Mouse (Mus musculus): ENCODE measurements around the gene Ndufb8. TPM values are rescaled to one million over a fixed set of nuclear protein-coding genes. Genes with fewer than 3 reads are reported as not detected.

The Ndufb8 gene
- polyA plus RNA-seq, 1 experiment from 2014 or later: 644 TPM

- Histone ChIP-seq H3K27ac (peak within 1 kb of the TSS; percentile 94), H3K36me3 (peaks cover 38% of the 10 kb centered on the region), H3K9me3 (no peaks in the 10 kb centered on the region), H3K4me3 (peak within 1 kb of the TSS; percentile 82), H3K4me1 (replicated peaks) (peaks cover 16% of the 10 kb centered on the region), H3K27me3 (ENCODE audit: insufficient read depth, poor library complexity, severe bottlenecking) (peaks cover 9% of the 10 kb centered on the region; the same call in 1 of the 2 replicates)
- under 1% methylated on average over 33 of the region's 33 CpGs for WGBS
- peak; percentile 96 for DNase-seq (ENCODE audit: low spot score)
Observed at GRCm38 (mm10) chr19:44562652-44563206, 7.5 kb upstream of the Ndufb8 start, which contains the start of gene Hif1an. TSS of gene Hif1an (plus strand) at chr19:44562850.

- H3K36me3 ChIP-seq: peaks cover 42% of the 10 kb centered on the region
- DNase-seq (ENCODE audit: low spot score): no peak
- H3K27me3 ChIP-seq (ENCODE audit: insufficient read depth, poor library complexity, severe bottlenecking): peaks cover 9% of the 10 kb centered on the region; the same call in 1 of the 2 replicates
- H3K4me1 ChIP-seq (replicated peaks): peaks cover 19% of the 10 kb centered on the region
- H3K27ac ChIP-seq: peak overlapping the region; percentile 96
- 9% methylated on average over 8 of the region's 8 CpGs for WGBS
- no peaks in the 10 kb centered on the region for H3K9me3 ChIP-seq
- peak overlapping the region; percentile 94 for H3K4me3 ChIP-seq
Observed at GRCm38 (mm10) chr19:44554490-44554860, 765 bp downstream of the Ndufb8 start.

- Histone ChIP-seq H3K4me1 (replicated peaks) (peaks cover 19% of the 10 kb centered on the region), H3K9me3 (no peaks in the 10 kb centered on the region), H3K27ac (no peak overlapping the region), H3K4me3 (no peak overlapping the region), H3K27me3 (ENCODE audit: insufficient read depth, poor library complexity, severe bottlenecking) (peaks cover 6% of the 10 kb centered on the region; the same call in 1 of the 2 replicates), H3K36me3 (peaks cover 53% of the 10 kb centered on the region)
- WGBS: 92% methylated on average over 4 of the region's 4 CpGs
- no peak for DNase-seq (ENCODE audit: low spot score)
Observed at GRCm38 (mm10) chr19:44553286-44553685, 2.0 kb downstream of the Ndufb8 start.

GRCm38 (mm10) chr19:44552731-44553130 lies 2.5 kb downstream of the Ndufb8 start, which contains the start of gene Gm20538:
TSS of gene Gm20538 (minus strand) at chr19:44552831.
- Histone ChIP-seq H3K9me3 (no peaks in the 10 kb centered on the region), H3K4me1 (replicated peaks) (peaks cover 19% of the 10 kb centered on the region), H3K36me3 (peaks cover 59% of the 10 kb centered on the region), H3K27me3 (ENCODE audit: insufficient read depth, poor library complexity, severe bottlenecking) (peaks cover 3% of the 10 kb centered on the region; the same call in 1 of the 2 replicates), H3K4me3 (no peak within 1 kb of the TSS), H3K27ac (no peak within 1 kb of the TSS)
- DNase-seq (ENCODE audit: low spot score): no peak
- 97% methylated on average over 4 of the region's 4 CpGs for WGBS

GRCm38 (mm10) chr19:44545321-44546041 lies 9.8 kb downstream of the Ndufb8 start, which contains the start of gene Sec31b:
TSS of gene Sec31b (minus strand) at chr19:44545864.
- Histone ChIP-seq H3K27ac (peak within 1 kb of the TSS; percentile 78), H3K4me3 (peak within 1 kb of the TSS; percentile 72), H3K9me3 (peaks cover 12% of the 10 kb centered on the region), H3K36me3 (peaks cover 29% of the 10 kb centered on the region), H3K4me1 (replicated peaks) (peaks cover 8% of the 10 kb centered on the region), H3K27me3 (ENCODE audit: insufficient read depth, poor library complexity, severe bottlenecking) (peaks cover 25% of the 10 kb centered on the region)
- WGBS: under 1% methylated on average over 47 of the region's 47 CpGs
- peak; percentile 76 for DNase-seq (ENCODE audit: low spot score)

- peak overlapping the region; percentile 72 for H3K4me3 ChIP-seq
Observed at GRCm38 (mm10) chr19:44544775-44545174, 10.5 kb downstream of the Ndufb8 start.

GRCm38 (mm10) chr19:44544372-44544771 lies 10.9 kb downstream of the Ndufb8 start:
- H3K4me3 ChIP-seq: no peak overlapping the region
- DNase-seq (ENCODE audit: low spot score): no peak
- H3K9me3 ChIP-seq: peaks cover 21% of the 10 kb centered on the region
- H3K4me1 ChIP-seq (replicated peaks): peaks cover 8% of the 10 kb centered on the region
- H3K27me3 ChIP-seq (ENCODE audit: insufficient read depth, poor library complexity, severe bottlenecking): peaks cover 25% of the 10 kb centered on the region
- H3K27ac ChIP-seq: no peak overlapping the region
- WGBS: 50% methylated on average over 10 of the region's 10 CpGs
- H3K36me3 ChIP-seq: peaks cover 18% of the 10 kb centered on the region

More at GRCm38 (mm10) chr19:44544775-44545174, 10.5 kb downstream of the Ndufb8 start:
- DNase-seq (ENCODE audit: low spot score): peak; percentile 78
- Histone ChIP-seq H3K36me3 (peaks cover 22% of the 10 kb centered on the region), H3K27me3 (ENCODE audit: insufficient read depth, poor library complexity, severe bottlenecking) (peaks cover 25% of the 10 kb centered on the region), H3K9me3 (peaks cover 19% of the 10 kb centered on the region), H3K4me1 (replicated peaks) (peaks cover 8% of the 10 kb centered on the region), H3K27ac (no peak overlapping the region)
- 5% methylated on average over 13 of the region's 13 CpGs for WGBS

- Histone ChIP-seq H3K27me3 (ENCODE audit: insufficient read depth, poor library complexity, severe bottlenecking) (peaks cover 25% of the 10 kb centered on the region), H3K4me1 (replicated peaks) (peaks cover 8% of the 10 kb centered on the region), H3K4me3 (no peak overlapping the region), H3K36me3 (peaks cover 1% of the 10 kb centered on the region), H3K27ac (no peak overlapping the region), H3K9me3 (peaks cover 21% of the 10 kb centered on the region)
- WGBS: 92% methylated on average over 8 of the region's 8 CpGs
- no peak for DNase-seq (ENCODE audit: low spot score)
Observed at GRCm38 (mm10) chr19:44542694-44543178, 12.5 kb downstream of the Ndufb8 start.

GRCm38 (mm10) chr19:44537416-44537815 lies 17.8 kb downstream of the Ndufb8 start:
- whole genome bisulfite sequencing: 85% methylated on average over 8 of the region's 8 CpGs
- H3K27ac ChIP-seq: no peak overlapping the region
- H3K27me3 ChIP-seq (ENCODE audit: insufficient read depth, poor library complexity, severe bottlenecking): peaks cover 24% of the 10 kb centered on the region
- H3K4me3 ChIP-seq: no peak overlapping the region
- no peaks in the 10 kb centered on the region for H3K4me1 ChIP-seq (replicated peaks)
- peaks cover 21% of the 10 kb centered on the region for H3K9me3 ChIP-seq
- no peak for DNase-seq (ENCODE audit: low spot score)
- no peaks in the 10 kb centered on the region for H3K36me3 ChIP-seq

GRCm38 (mm10) chr19:44535376-44535775 lies 19.9 kb downstream of the Ndufb8 start:
- H3K36me3 ChIP-seq: no peaks in the 10 kb centered on the region
- no peak for DNase-seq (ENCODE audit: low spot score)
- H3K27me3 ChIP-seq (ENCODE audit: insufficient read depth, poor library complexity, severe bottlenecking): peaks cover 45% of the 10 kb centered on the region
- 36% methylated on average over 3 of the region's 3 CpGs for WGBS
- peaks cover 8% of the 10 kb centered on the region for H3K9me3 ChIP-seq
- no peaks in the 10 kb centered on the region for H3K4me1 ChIP-seq (replicated peaks)
- H3K4me3 ChIP-seq: no peak overlapping the region
- H3K27ac ChIP-seq: no peak overlapping the region

- H3K9me3 ChIP-seq: no peaks in the 10 kb centered on the region
- 84% methylated on average over 6 of the region's 6 CpGs for WGBS
- peaks cover 88% of the 10 kb centered on the region for H3K27me3 ChIP-seq (ENCODE audit: insufficient read depth, poor library complexity, severe bottlenecking)
- no peak for DNase-seq (ENCODE audit: low spot score)
- no peak overlapping the region for H3K4me3 ChIP-seq
- no peaks in the 10 kb centered on the region for H3K36me3 ChIP-seq
- no peak overlapping the region for H3K27ac ChIP-seq
- H3K4me1 ChIP-seq (replicated peaks): no peaks in the 10 kb centered on the region
Observed at GRCm38 (mm10) chr19:44530018-44530417, 25.2 kb downstream of the Ndufb8 start.

- no peaks in the 10 kb centered on the region for H3K4me1 ChIP-seq (replicated peaks)
- no peaks in the 10 kb centered on the region for H3K9me3 ChIP-seq
- H3K4me3 ChIP-seq: no peak overlapping the region
- peaks cover 89% of the 10 kb centered on the region for H3K27me3 ChIP-seq (ENCODE audit: insufficient read depth, poor library complexity, severe bottlenecking)
- 89% methylated on average over 9 of the region's 9 CpGs for WGBS
- no peaks in the 10 kb centered on the region for H3K36me3 ChIP-seq
- H3K27ac ChIP-seq: no peak overlapping the region
- no peak for DNase-seq (ENCODE audit: low spot score)
Observed at GRCm38 (mm10) chr19:44525551-44526205, 29.6 kb downstream of the Ndufb8 start.
